Mouse (Mus musculus) gastrocnemius, postnatal 36 days (tissue): Measurements from ENCODE around the gene Cbx7. TPM values are rescaled to one million over a fixed set of nuclear protein-coding genes. Genes with fewer than 3 reads are reported as not detected.

Experiments
- DNase-seq, 2 experiments: peaks; one replicate each; pipeline ENCODE4 v3.0.0; 2022
- intact Hi-C: fragments of 180-260 bp; cut with DNase I; formaldehyde crosslinking; loops from one replicate; pipeline ENCODE4 v1.15.1; 2025
- total RNA-seq, 2 experiments: library from RNA; stranded (reverse); gene quantifications; 2 replicates each; pipeline ENCODE4 v1.2.3; 2021

The Cbx7 gene
- total RNA-seq, 2 experiments from 2014 or later, result 10.8 to 16.8 TPM

DNA sequence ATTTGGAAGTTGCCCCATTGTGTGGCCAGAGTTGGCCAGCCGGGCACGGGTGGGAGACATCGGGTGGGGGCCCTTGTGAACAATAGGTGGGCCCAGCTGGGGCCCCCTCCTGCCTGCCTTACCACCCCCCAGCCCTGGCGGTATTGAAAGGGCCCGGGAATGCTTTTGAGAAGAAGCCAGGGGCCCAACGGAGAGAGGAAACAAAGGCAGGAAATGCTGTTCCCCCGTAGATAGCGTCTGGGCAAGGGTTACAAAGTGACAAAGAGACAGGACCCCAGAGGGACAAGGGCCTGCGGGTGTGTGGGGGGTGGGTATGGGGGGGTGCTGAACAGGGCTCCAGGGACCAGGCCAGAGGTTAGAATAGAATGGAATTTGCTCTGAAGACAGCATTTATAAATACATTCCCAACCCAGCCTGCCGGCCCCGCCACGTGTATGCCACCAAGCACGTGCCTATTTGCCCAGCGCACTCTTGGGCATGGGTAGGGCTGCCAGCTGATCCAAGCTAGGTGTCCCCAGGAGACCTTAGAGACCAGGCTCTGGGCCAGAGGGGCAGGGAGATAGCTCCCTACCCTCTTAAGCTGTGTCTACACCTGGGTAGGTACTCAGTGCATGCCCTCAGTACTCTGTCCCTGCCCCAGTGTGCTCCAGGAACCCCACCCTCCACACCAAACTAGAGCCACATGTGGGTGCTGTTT, 33.9 kb upstream of the Cbx7 start:
- intact Hi-C loops, result loop anchor here (5.0 kb wide), 1 partner anchor 52 kb away; no protein-coding TSS in a partner anchor
- DNase-seq, result no peak

DNA sequence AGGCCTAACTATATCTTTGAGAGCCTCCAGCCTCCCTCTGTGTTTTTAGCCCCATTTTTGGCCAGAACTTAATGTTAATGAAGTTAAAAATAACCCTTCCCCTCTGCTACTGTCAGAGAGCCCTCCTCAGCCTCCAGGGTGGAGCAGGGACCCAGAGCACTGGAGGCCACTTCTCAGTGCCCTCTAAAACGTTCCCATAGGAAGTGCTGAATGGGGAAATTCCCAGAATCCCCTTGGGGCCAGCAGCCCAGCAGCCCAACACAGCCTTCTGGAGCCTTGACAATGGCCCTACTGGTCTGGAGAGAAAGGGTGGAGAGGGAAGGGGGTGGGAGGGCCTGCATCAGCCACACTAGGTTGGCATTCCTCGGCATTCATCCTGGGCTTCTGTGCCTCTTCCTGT, 32.7 kb upstream of the Cbx7 start:
- intact Hi-C loops, result loop anchor here (5.0 kb wide), 1 partner anchor 51 kb away; no protein-coding TSS in a partner anchor
- no peak for DNase-seq

DNA sequence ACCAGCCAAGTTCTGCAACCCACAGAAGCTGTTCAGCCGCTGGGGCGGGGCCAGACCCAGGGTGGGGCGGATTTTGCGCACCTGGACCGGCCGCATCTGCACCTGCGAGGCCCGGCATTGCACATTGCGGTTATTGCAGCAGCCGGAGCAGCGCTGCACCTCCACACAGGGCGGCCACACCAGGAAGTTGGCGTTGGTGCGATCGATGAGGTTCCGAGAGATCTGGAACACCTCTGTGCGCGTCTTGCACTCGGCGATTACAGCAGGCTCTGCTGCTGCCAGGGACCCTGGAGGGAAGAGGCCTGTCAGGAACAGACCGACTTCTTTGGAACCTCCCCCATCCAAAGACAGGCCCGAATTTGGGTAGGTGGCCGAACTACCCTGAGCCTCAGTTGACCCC, 30.7 kb upstream of the Cbx7 start:
- intact Hi-C loops, result loop anchor here (5.0 kb wide), 1 partner anchor 49 kb away; no protein-coding TSS in a partner anchor
- DNase-seq, result no peak

DNA sequence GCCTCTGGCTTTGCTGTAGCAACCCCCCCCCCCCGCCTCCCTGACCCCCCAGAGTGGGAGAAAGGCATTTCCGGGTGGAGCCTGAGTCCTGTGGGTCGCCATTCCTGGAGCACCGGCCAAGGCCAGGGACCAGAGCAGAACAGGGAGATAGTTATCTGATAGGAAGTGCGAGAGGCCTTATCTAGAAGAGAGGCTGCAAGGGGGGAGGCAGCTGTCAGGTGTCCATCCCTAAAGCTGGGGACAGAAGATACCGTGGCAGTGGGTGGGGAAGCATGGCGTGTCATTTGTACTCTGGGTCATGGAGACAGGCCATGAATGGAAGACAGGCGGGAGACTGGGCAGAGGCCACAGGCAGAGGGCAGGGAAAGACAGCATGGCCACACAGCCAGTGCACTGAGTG, 29.8 kb upstream of the Cbx7 start:
- no peak for DNase-seq
- intact Hi-C loops, result loop anchor here (5.0 kb wide), 1 partner anchor 48 kb away; no protein-coding TSS in a partner anchor

DNA sequence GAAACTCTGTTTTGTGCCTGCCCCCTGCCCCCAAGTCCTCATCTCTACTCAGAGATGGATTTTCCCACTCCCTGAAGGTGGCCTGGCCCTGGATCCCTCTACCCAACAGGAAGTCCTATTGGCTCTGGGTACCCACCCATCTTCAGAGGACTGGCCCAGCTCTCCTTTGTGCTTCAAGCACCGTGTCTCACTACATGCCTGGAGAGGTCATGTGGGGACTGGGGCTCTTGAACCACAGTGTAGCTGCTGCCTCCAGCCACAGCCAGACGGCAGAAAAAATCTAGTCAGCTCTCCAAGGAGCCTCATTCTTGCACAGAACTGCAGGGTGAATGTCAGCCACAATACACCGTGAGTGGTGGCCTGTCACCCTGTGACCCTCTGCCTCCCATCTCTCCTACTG, 27.1 kb upstream of the Cbx7 start:
- intact Hi-C loops, result loop anchor here (5.0 kb wide), 1 partner anchor 36 kb away; no protein-coding TSS in a partner anchor
- no peak for DNase-seq

DNA sequence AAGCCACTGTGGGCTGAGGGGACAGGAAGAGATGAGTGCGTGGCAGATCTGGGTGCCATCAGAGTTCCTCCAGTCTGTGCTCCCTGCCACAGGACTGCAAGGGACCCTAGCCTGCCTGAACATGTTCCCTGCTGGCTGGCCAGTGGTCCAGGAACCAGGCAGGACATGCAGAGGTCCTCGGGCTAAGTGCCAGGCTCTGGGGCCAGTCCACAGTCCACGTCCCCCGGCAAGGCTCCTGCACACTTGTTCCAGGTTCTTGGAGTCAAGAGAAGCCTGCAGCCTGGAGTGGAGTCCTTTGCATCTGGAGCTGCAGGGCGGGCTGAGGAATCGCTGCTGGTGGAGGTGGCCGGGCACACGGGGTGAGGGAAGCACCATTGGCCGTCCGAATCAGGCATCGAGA, 25.9 kb upstream of the Cbx7 start:
- intact Hi-C loops, result loop anchor here (5.0 kb wide), 1 partner anchor 34 kb away; no protein-coding TSS in a partner anchor

DNA sequence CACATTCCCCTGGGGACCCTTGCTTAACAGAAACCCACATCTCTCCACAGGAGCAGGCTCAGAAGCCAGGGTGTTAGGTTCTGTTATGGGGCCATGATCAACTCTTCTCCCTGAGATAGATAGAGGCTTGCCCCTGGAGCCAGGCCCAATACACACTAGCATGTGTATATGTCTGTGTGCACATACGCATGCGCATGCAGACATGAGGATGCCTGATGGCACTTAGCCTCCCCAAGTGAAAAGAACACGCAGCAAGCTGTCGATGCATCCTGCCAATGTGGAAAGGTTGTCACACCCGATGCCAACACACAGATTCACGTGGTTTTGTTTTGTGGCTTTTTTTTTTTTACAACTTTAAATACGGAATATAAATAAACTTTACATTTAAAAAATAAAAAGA, 24.6 kb upstream of the Cbx7 start:
- DNase-seq, result no peak
- intact Hi-C loops, result loop anchor here (5.0 kb wide), 1 partner anchor 33 kb away; no protein-coding TSS in a partner anchor

More for the DNA sequence above, 25.9 kb upstream of the Cbx7 start:
- DNase-seq, result no peak

DNA sequence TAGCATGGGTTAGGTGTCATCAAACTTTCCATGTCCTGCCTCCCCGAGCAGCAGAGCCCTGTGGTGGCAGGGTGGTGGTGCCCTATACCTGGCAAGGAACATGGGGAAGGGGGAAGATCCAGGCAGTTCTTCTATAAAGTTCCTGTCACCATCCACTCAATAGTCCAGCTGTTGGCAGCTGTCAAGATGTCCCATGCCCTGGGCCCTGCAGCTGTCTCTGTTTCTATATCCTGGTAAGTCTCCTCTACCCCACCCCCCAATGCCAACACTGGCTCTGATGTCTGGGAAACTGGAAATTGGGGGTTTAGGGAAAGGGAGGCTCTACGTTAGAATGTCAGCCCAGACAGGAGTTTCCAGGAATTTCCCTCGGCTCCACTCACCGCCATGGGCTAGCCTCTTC, 23.6 kb upstream of the Cbx7 start:
- intact Hi-C loops, result no loop called here
- no peak for DNase-seq

DNA sequence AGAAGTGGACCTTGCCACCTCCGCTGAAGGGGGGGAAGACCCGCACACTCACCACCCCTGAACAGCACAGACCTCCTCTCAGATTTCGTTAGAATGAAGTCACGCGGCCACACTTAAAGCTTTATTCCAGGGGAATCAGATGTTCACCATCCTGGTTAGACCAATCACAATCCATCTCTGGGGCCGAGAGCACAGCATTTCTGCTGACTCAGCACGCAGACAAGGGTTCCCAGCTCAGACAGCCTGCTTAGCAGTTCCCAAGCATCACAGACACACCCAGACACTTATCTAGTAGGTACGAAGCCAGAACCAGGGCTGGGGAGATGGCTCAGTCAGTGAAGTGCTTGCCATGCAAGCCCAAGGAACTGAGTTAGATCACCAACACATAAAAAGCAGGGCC, 15.3 kb upstream of the Cbx7 start:
- intact Hi-C loops, result no loop called here
- DNase-seq, result no peak

DNA sequence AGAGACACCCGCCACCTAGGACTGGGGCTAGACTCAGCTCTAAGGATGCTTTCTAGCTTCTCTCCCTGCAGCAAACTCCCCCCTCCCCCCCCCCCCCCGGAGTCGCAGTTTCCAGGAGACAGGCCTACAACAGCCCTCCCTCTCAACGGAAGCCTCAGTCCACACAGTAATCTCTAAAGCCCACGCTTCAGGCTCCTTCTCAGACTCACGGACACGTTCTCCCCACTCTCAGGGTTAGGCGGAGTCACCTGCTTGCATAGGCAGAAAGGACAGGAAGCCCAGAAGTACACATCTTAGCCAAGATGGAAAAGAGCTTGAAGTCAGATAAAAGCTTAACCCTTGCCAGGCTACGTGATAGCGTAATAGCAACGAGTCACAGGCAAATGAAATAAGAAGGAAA, 14.6 kb upstream of the Cbx7 start:
- DNase-seq, result no peak
- intact Hi-C loops, result no loop called here

DNA sequence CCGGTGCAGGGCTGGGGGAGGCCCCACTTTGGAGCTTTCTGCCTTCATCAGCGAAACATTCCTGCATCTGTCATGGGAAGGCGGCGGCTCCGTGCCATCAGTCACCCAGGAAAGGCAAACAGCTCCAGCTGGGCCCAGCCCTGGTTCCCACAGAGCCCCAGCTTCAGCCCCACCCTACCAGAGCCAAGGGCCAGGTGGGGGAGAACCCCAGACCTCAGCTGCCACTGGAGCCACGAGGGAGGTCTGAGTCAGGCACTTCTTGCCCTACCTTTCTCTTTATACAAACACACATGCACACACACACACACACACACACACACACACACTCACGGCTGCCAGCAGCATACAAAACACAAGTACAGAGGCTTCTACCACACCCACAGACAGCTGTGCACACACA, 13.2 kb upstream of the Cbx7 start:
- DNase-seq, result no peak

DNA sequence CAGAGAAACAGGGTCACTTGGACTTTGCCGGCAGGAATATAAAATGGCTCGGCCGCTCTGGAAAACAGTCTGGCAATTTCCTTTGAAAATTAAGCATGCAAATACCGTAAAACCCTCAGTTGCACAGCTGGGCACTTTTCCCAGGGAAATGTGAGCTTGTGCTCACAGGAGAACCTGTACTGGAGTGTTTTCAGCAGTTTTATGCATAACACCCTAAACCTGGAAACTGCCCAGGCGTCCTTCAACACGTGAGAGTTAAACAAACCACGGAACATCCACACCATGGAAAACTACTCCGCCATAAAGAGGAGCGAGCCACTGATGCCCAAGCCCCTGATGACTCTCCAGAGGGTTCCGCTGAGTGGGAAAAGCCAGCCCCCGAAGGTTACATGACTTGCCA, 9.8 kb upstream of the Cbx7 start:
- intact Hi-C loops, result no loop called here
- DNase-seq, result no peak

More for the DNA sequence above, 13.2 kb upstream of the Cbx7 start:
- intact Hi-C loops, result no loop called here

DNA sequence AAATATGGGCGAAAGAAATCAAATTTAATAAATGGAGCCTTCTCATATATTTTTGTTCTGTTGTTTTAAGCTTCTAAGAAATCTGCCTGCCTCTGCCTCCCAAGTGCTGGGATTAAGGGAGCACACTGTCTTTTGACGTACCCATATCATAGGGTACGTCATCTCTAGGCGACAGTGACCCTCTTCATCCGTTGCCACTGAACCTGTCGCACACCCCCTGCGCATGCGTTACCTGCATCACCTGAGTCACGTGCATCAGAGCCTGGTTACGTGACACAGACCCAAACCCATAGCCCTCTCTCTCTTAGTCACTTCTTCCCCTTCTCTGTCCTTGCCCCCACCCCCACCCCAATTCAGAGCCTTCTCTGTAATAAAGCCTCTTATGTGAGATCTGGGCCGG, 1.3 kb upstream of the Cbx7 start:
- intact Hi-C loops, result no loop called here
- no peak for DNase-seq

DNA sequence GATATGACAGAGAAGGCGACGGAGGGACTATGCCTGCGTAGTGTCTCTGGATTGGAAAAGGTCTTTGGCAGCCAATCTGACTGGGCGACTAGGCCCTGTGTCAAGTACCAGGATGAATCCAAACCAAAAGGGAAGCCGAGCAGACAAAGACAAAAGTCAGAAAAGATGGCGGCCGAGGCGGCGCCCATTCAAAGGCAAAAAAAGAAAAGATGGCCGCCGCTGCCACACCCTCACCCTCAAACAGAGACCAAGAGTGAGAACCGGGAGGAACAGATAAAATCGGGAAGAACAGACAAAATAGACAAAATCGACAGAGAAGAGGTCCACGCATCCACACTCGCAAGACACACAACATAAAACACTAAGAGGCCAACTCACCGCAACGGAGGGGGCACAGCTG, 428 bp downstream of the Cbx7 start:
- intact Hi-C loops, result no loop called here

DNA sequence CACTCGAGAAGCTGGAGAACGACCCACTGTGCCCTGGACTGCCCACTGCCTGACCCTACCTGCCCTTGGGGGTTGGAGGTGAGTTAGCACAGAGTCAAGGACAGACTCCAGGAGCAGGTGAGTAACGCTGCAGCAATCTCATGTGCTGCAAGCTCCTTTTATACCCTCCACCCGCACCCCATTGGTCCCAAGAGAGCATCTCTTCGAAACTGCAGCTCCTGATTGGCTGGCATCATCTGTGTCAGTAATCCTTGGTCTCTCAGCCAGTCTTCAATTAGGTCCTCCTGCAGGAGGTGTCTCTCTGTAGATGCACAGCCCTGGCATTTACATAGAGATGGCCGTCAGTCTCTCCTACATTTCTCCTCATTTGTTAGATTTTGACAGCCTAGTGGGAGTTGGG, 3.6 kb downstream of the Cbx7 start:
- DNase-seq, result no peak
- intact Hi-C loops, result no loop called here

More for the DNA sequence above, 428 bp downstream of the Cbx7 start:
- no peak for DNase-seq

DNA sequence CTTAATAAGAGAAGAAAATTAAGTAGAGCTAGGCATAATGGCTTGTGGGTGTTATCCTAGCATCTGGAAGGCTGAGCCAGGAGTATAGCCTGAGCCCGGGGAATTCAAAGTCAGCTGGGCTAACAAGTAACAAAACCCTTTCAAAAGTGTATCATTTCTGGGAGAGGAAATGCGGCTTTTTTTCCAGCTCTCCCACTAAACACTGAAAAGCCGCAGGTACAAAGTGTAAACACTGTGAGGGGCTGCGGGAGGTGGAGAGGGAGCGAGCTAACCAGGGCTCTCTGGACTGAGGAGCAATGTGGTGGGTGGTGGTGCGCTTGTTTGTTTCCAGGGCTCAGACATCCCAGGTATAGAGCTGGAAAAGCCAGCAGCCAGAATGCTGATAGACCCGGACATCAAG, 6.5 kb downstream of the Cbx7 start:
- intact Hi-C loops, result loop anchor here (5.0 kb wide), 1 partner anchor 33 kb away; no protein-coding TSS in a partner anchor
- DNase-seq, result no peak

DNA sequence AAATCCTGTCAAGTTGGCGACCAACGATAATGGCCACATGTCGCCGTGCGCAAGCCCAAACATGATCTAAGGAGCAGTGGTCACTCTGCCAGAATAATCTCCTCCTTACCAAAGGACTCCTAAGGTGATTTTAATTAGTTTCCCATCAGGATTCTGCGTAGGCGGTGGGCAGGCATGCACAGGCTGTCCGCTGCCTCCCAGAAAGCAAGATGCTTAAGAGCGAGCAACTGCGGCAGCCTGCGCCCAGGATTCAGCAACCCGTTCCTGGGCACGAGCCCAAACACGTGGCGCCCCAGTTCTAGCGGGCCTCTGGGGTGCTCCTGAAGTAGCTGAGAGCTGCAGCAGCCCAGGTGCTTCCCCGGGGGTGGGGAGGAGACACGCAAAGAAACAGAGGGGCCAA, 8.3 kb downstream of the Cbx7 start:
- no peak for DNase-seq
- intact Hi-C loops, result loop anchor here (5.0 kb wide), 1 partner anchor 35 kb away; no protein-coding TSS in a partner anchor

DNA sequence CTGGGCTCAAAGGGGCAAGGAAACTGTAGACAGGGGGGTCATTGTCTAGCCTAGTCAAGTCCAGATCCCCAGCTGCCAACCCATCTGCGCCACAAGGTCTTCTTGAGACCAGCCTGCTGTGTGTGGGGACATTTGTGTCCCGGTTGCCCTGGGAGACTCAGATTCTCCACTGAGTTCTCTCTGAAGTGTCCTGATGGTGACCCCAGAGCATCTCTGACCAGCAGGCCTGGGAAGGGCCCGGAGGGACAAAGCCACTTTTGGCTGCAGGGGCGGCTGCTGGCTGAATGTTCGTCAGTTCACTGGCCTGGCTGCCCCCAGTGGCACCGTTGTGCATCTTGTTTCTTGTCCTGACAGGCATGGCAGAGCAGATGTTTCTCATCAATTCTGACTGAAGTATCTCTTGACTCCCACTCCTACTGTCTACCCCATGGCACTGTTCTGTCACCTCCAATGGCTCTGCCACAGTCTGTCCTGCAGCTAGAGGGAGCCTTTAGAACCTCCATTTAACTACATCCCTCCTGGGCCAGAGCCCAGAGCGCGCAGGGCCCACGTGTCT, 9.5 kb downstream of the Cbx7 start:
- DNase-seq, result no peak
- intact Hi-C loops, result loop anchor here (5.0 kb wide), 1 partner anchor 36 kb away; no protein-coding TSS in a partner anchor

DNA sequence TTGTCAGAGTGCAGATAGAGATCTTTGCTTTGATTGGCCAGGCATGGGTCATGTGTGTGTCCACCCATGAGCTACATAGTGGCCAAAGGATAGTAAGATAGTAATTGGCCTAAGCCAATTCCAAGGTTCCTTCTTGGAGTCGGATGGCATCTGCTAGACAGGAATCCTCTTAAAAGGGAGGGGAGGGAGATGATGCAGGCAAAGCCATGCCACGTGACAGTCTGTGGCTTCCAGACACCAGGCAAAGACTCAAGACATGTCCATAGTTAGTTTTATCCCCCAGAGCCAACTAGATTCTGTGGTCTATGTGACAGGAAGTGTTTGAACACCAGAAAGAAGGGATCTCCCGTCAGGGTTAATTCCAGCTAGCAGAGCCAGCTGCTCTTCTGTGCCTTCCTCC, 12.5 kb downstream of the Cbx7 start:
- intact Hi-C loops, result no loop called here
- no peak for DNase-seq

DNA sequence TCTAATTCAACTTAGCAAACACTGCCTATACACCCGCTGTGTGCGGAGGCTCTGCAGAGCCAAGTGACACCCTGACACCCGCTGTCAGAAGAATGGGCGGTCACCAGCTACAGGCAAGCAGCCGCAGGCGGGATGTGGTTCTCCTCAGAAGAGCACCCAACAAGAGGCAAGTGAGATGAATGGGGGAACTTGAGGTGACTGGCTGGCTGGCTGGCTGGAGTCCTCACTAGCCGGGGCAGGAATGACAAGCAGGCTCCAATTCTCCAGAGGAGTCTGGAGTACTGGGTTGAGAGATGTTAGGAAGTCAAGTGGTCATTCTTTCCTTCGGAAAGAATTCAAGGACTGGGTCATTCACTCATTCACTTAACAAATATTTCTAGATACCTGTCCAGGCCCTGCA, 14.4 kb downstream of the Cbx7 start:
- intact Hi-C loops, result no loop called here

DNA sequence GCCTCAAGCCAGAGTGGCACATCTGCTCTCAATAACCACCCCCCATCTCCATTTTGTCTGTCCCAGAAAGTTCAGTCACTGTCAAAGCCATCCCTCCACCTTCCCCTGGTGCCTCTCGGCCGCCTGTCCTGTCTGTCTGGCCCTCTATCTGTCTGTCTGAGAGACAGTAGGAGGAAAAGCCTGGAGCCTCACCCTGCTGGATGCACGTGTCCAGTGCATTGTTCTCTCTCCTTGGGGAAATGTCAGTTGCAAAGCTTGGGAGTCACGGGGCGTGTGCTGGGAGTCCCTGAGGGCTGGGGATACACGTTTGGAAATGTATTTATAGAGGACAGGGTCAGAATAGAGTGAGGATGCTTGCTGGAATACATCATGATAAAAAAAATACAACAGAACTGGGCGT, 17.4 kb downstream of the Cbx7 start:
- intact Hi-C loops, result loop anchor here (5.0 kb wide), 1 partner anchor 49 kb away; no protein-coding TSS in a partner anchor
- DNase-seq, result no peak

More for the DNA sequence above, 14.4 kb downstream of the Cbx7 start:
- no peak for DNase-seq
